Mouse (Mus musculus): ENCODE results near the gene Rfx3. TPM values are rescaled to one million over a fixed set of nuclear protein-coding genes. Genes with fewer than 3 reads are reported as not detected.

Rfx3 gene
- total and polyA plus RNA-seq, 3 experiments = 1.1 to 62.0 (median 1.8) TPM

DNA sequence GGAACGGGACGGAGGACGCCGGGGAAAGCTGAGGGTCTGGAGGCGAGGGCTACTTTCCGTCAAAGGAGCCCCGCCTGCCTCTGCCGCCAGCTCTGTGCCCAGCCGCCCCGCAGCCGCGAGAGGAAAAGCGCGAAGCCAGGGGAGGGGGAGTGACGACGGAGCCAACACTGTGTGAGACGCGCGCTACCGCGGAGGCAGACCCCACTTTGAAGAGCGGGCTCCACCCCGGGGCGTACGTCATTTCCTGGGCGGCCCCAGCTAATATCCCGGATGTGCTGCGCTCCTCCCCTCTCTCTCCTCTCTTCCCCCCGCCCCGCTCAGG, 391 bp upstream of the Rfx3 start:
- peak; percentile 96 for DNase-seq (ENCODE audit: low read depth, low spot score)
- no peaks in the 10 kb centered on the region for H3K9me3 ChIP-seq (replicated peaks; ENCODE audit: insufficient read depth, low read length)
- H3K4me3 ChIP-seq (ENCODE audit: control insufficient read depth in 1 of 2, insufficient read depth in 1 of 2, low read depth in 2 of 2, low read length in 2 of 2) = peak overlapping the region; percentile 67 to 89
- no peaks in the 10 kb centered on the region for H3K27me3 ChIP-seq (ENCODE audit: control insufficient read depth in 1 of 2, insufficient read depth in 2 of 2, low read length in 2 of 2)
- peak overlapping the region; percentile 97 for H3K9ac ChIP-seq (ENCODE audit: control insufficient read depth, low read depth, low read length, poor library complexity, severe bottlenecking)
- peak; percentile 91 for TF ChIP-seq TBP (IDR thresholded peaks at IDR 0.05; ENCODE audit: low read depth, low read length)
- TF ChIP-seq MAX (IDR thresholded peaks at IDR 0.05; ENCODE audit: low read length) = 0 out of 2 replicates have a peak, but pooled peaks have one; percentile 19
- peak; percentile 75 to 95 for TF ChIP-seq POLR2A (IDR thresholded peaks at IDR 0.05; ENCODE audit: control insufficient read depth in 1 of 2, insufficient read depth in 1 of 2, low read depth in 1 of 2, low read length in 2 of 2, poor library complexity in 1 of 2)
- TF ChIP-seq POLR2AphosphoS5 (IDR thresholded peaks at IDR 0.05; ENCODE audit: borderline replicate concordance, low read depth, low read length) = peak; percentile 67; the same call in 1 of the 2 replicates
- 0 out of 2 replicates have a peak, but pooled peaks have one; percentile 15 for TF ChIP-seq UBTF (IDR thresholded peaks at IDR 0.05; ENCODE audit: borderline replicate concordance, insufficient read depth, low read depth, low read length)
- no peak for TF ChIP-seq ZNF384 (IDR thresholded peaks at IDR 0.05; ENCODE audit: low read depth, low read length)
- TF ChIP-seq CHD1 (IDR thresholded peaks at IDR 0.05; ENCODE audit: low read depth, low read length) = no peak
- peak; percentile 97 for TF ChIP-seq NELFE (IDR thresholded peaks at IDR 0.05; ENCODE audit: low read depth, low read length)
- TF ChIP-seq MYC (IDR thresholded peaks at IDR 0.05; ENCODE audit: low read depth, low read length) = 0 out of 2 replicates have a peak, but pooled peaks have one; percentile 45
- no peak for TF ChIP-seq RAD21 (IDR thresholded peaks at IDR 0.05; ENCODE audit: low read depth, low read length)
- peak; percentile 83; the same call in 1 of the 2 replicates for TF ChIP-seq POLR2AphosphoS2 (IDR thresholded peaks at IDR 0.05; ENCODE audit: low read length)
- 0 out of 4 replicates have a peak, but pooled peaks of 1 of the 2 experiments have one; percentile 1 for TF ChIP-seq EP300 (IDR thresholded peaks at IDR 0.05; ENCODE audit: low read depth in 1 of 2, low read length in 2 of 2)
- no peak for TF ChIP-seq MAFK (IDR thresholded peaks at IDR 0.05; ENCODE audit: borderline replicate concordance, low read depth, low read length)
- no peak for TF ChIP-seq ZKSCAN1 (IDR thresholded peaks at IDR 0.05; ENCODE audit: low read depth, low read length)
- no peak; the same call in 1 of the 2 replicates for TF ChIP-seq ELF1 (IDR thresholded peaks at IDR 0.05; ENCODE audit: low read depth, low read length)
- peak; percentile 34; the same call in 1 of the 2 replicates for TF ChIP-seq ETS1 (IDR thresholded peaks at IDR 0.05; ENCODE audit: low read depth, low read length)
- no peak for TF ChIP-seq GABPA (IDR thresholded peaks at IDR 0.05; ENCODE audit: low read depth, low read length)
- TF ChIP-seq TCF12 (IDR thresholded peaks at IDR 0.05; ENCODE audit: low read depth, low read length) = peak; percentile 51; the same call in 1 of the 2 replicates
- no peak for TF ChIP-seq CHD2 (IDR thresholded peaks at IDR 0.05; ENCODE audit: low read length)
- no peak for TF ChIP-seq KAT2A (conservative IDR thresholded peaks at IDR 0.05; ENCODE audit: low read depth, low read length)
- TF ChIP-seq HCFC1 (IDR thresholded peaks at IDR 0.05; ENCODE audit: low read depth, low read length) = peak; percentile 79
- peak; percentile 85 for TF ChIP-seq ZMIZ1 (IDR thresholded peaks at IDR 0.05; ENCODE audit: low read depth, low read length)
- peak overlapping the region; percentile 97 for H3K27ac ChIP-seq (ENCODE audit: control insufficient read depth, low read depth, low read length)
- H3K4me1 ChIP-seq (ENCODE audit: control insufficient read depth in 1 of 2, insufficient read depth in 2 of 2, low read length in 2 of 2) = peaks cover 3 to 4% of the 10 kb centered on the region in 2 experiments; a peak in 2 of 4 replicates
- peaks cover 0 to 8% of the 10 kb centered on the region in 2 experiments; a peak in 2 of 4 replicates for H3K36me3 ChIP-seq (ENCODE audit: control insufficient read depth in 1 of 2, insufficient read depth in 2 of 2, low read length in 2 of 2)
- H3K79me2 ChIP-seq (ENCODE audit: control insufficient read depth, insufficient read depth, low read length, poor library complexity) = peaks cover 17% of the 10 kb centered on the region
